17 mouse cellular contexts compared by ENCODE assay signal in genomic region chr2:76534932-76535331, GRCm38 (mm10).
DNase-seq lines count a peak whose midpoint lies in the region; ATAC-seq and TF ChIP-seq lines count a peak whose summit lies in the region.
"Had no signal": no experiment of that assay in that cellular context is flagged by ENCODE, and none has a peak within 500 bp of the region (broad histone marks: within the 10 kb centered on the region; RNA-seq: fewer than 3 reads in every experiment).

No protein-coding gene starts in this region.

- H3K4me2 ChIP-seq in intestine, embryonic 16.5 days (ENCODE audit: low read depth, low read length), result no peak overlapping the region
- H3K4me2 ChIP-seq in intestine, embryonic 15.5 days (replicated peaks), result no peak overlapping the region
- no peak overlapping the region for H3K4me2 ChIP-seq in hindbrain, embryonic 13.5 days
- H3K4me2 ChIP-seq in midbrain, embryonic 14.5 days (ENCODE audit: low read length), result no peak overlapping the region
- H3K4me2 ChIP-seq: heart, embryonic 13.5 days; limb, embryonic 15.5 days; lung, embryonic 15.5 days had no signal

- no peak for TF ChIP-seq CTCF in brain, embryonic 14.5 days (IDR thresholded peaks at IDR 0.05; ENCODE audit: borderline replicate concordance, extremely low read depth, insufficient read depth, insufficient read length)

- 78% methylated on average over 7 of the region's 7 CpGs for WGBS in intestine, embryonic 16.5 days
- 77% methylated on average over 7 of the region's 7 CpGs for WGBS in intestine, embryonic 15.5 days
- 50% methylated on average over 7 of the region's 7 CpGs for WGBS in hindbrain, embryonic 13.5 days
- WGBS in midbrain, embryonic 14.5 days, result 40% methylated on average over 7 of the region's 7 CpGs

- no peak overlapping the region for H3K27ac ChIP-seq in intestine, embryonic 16.5 days (ENCODE audit: low read length)
- H3K27ac ChIP-seq in intestine, embryonic 15.5 days, result no peak overlapping the region
- no peak overlapping the region for H3K27ac ChIP-seq in hindbrain, embryonic 13.5 days
- no peak overlapping the region for H3K27ac ChIP-seq in midbrain, embryonic 14.5 days (replicated peaks; ENCODE audit: low read depth, low read length)
- H3K27ac ChIP-seq: heart, embryonic 13.5 days; limb, embryonic 15.5 days; lung, embryonic 15.5 days had no signal

- ATAC-seq in intestine, embryonic 16.5 days, result peak; percentile 60; the same call in 1 of the 2 replicates
- no peak for ATAC-seq in intestine, embryonic 15.5 days
- peak; percentile 46; the same call in 1 of the 2 replicates for ATAC-seq in hindbrain, embryonic 13.5 days (ENCODE audit: low FRiP score)
- no peak for ATAC-seq in midbrain, embryonic 14.5 days (ENCODE audit: low FRiP score, low TSS enrichment)
- no peak for ATAC-seq in cerebellum, adult (ENCODE audit: insufficient number of reproducible peaks, low FRiP score, low TSS enrichment)
- ATAC-seq: CD4-positive, CD25-positive, alpha-beta regulatory T cell, adult 4 months had no signal

- no peak overlapping the region for H3K9ac ChIP-seq in intestine, embryonic 16.5 days (ENCODE audit: low read depth, low read length)
- no peak overlapping the region for H3K9ac ChIP-seq in intestine, embryonic 15.5 days
- no peak overlapping the region for H3K9ac ChIP-seq in hindbrain, embryonic 13.5 days
- no peak overlapping the region for H3K9ac ChIP-seq in midbrain, embryonic 14.5 days (replicated peaks; ENCODE audit: low read length)
- H3K9ac ChIP-seq: heart, embryonic 13.5 days; limb, embryonic 15.5 days; lung, embryonic 15.5 days had no signal

- no peaks in the 10 kb centered on the region for H3K36me3 ChIP-seq in intestine, embryonic 16.5 days (ENCODE audit: control insufficient read depth, insufficient read depth, low read length)
- no peaks in the 10 kb centered on the region for H3K36me3 ChIP-seq in intestine, embryonic 15.5 days
- no peaks in the 10 kb centered on the region for H3K36me3 ChIP-seq in hindbrain, embryonic 13.5 days
- no peaks in the 10 kb centered on the region for H3K36me3 ChIP-seq in midbrain, embryonic 14.5 days (ENCODE audit: control insufficient read depth, insufficient read depth, low read length)
- H3K36me3 ChIP-seq: heart, embryonic 13.5 days; limb, embryonic 15.5 days; lung, embryonic 15.5 days had no signal

- H3K27me3 ChIP-seq in intestine, embryonic 16.5 days (replicated peaks; ENCODE audit: control insufficient read depth, insufficient read depth, low read length), result no peaks in the 10 kb centered on the region
- no peaks in the 10 kb centered on the region for H3K27me3 ChIP-seq in intestine, embryonic 15.5 days (replicated peaks)
- H3K27me3 ChIP-seq in hindbrain, embryonic 13.5 days, result no peaks in the 10 kb centered on the region
- H3K27me3 ChIP-seq in midbrain, embryonic 14.5 days (ENCODE audit: control insufficient read depth, insufficient read depth, low read length), result no peaks in the 10 kb centered on the region
- H3K27me3 ChIP-seq: heart, embryonic 13.5 days; limb, embryonic 15.5 days; lung, embryonic 15.5 days had no signal

- H3K4me3 ChIP-seq in intestine, embryonic 16.5 days (ENCODE audit: low read length), result no peak overlapping the region
- no peak overlapping the region for H3K4me3 ChIP-seq in intestine, embryonic 15.5 days (replicated peaks)
- no peak overlapping the region for H3K4me3 ChIP-seq in hindbrain, embryonic 13.5 days
- H3K4me3 ChIP-seq in midbrain, embryonic 14.5 days (replicated peaks; ENCODE audit: low read depth, low read length), result no peak overlapping the region
- H3K4me3 ChIP-seq: heart, embryonic 13.5 days; limb, embryonic 15.5 days; lung, embryonic 15.5 days had no signal

- peak; percentile 62 for DNase-seq in brain, embryonic 14.5 days (ENCODE audit: low read depth)
- DNase-seq in midbrain, embryonic 14.5 days, result peak; percentile 44
- DNase-seq in cerebellum, postnatal 14 days, result no peak
- no peak for DNase-seq in spleen, postnatal 4 days (ENCODE audit: low spot score in 2 of 2)
- DNase-seq: cerebellum, adult 11-12 months; heart, postnatal 4 days; kidney, adult 8-10 months; kidney, postnatal 36 days; thymus, postnatal 4 days had no signal

- no peaks in the 10 kb centered on the region for H3K9me3 ChIP-seq in intestine, embryonic 16.5 days (ENCODE audit: control insufficient read depth, low read length)
- no peaks in the 10 kb centered on the region for H3K9me3 ChIP-seq in intestine, embryonic 15.5 days
- H3K9me3 ChIP-seq in hindbrain, embryonic 13.5 days, result no peaks in the 10 kb centered on the region
- no peaks in the 10 kb centered on the region for H3K9me3 ChIP-seq in midbrain, embryonic 14.5 days (ENCODE audit: control insufficient read depth, low read length)
- H3K9me3 ChIP-seq: heart, embryonic 13.5 days; limb, embryonic 15.5 days; lung, embryonic 15.5 days had no signal

- no peaks in the 10 kb centered on the region for H3K4me1 ChIP-seq in intestine, embryonic 16.5 days (ENCODE audit: control insufficient read depth, insufficient read depth, low read length)
- no peaks in the 10 kb centered on the region for H3K4me1 ChIP-seq in intestine, embryonic 15.5 days (replicated peaks)
- peaks cover 44% of the 10 kb centered on the region for H3K4me1 ChIP-seq in hindbrain, embryonic 13.5 days (replicated peaks)
- peaks cover 23% of the 10 kb centered on the region; the same call in 1 of the 2 replicates for H3K4me1 ChIP-seq in midbrain, embryonic 14.5 days (ENCODE audit: control insufficient read depth, insufficient read depth, low read length)

- TF ChIP-seq POLR2A in brain, embryonic 14.5 days (IDR thresholded peaks at IDR 0.05; ENCODE audit: borderline replicate concordance, extremely low read depth, insufficient read depth, insufficient read length, poor library complexity, severe bottlenecking), result no peak

Comparison
In these comparisons a context has a peak if more than half of its experiments do, and no peak if none do; other contexts are left out.
1. ATAC-seq: peak in intestine, embryonic 16.5 days (single experiment) and hindbrain, embryonic 13.5 days (single experiment); none in intestine, embryonic 15.5 days (single experiment), midbrain, embryonic 14.5 days (single experiment) and cerebellum, adult (single experiment).
2. DNase-seq: peak in brain, embryonic 14.5 days (single experiment) and midbrain, embryonic 14.5 days (single experiment); none in cerebellum, postnatal 14 days (0 of 2) and spleen, postnatal 4 days (0 of 2).